Mouse (Mus musculus) cortical plate, adult 2 months (tissue): Measurements from ENCODE around the gene Ranbp3. TPM values are rescaled to one million over a fixed set of nuclear protein-coding genes. Genes with fewer than 3 reads are reported as not detected.

Experiments used
- H3K27ac ChIP-seq: fragments of 200-500 bp; 2 replicates; pipeline ENCODE4 v1.5.1; 2012; ENCODE audit warnings: low read length, control low read depth, inconsistent platforms; ENCODE audit not compliant: insufficient read depth
- H3K4me1 ChIP-seq: fragments of 200-500 bp; 2 replicates; pipeline ENCODE4 v1.6.1; 2011; ENCODE audit warnings: low read length; ENCODE audit not compliant: control insufficient read depth, insufficient read depth
- H3K4me3 ChIP-seq: fragments of 200-500 bp; 2 replicates; pipeline ENCODE4 v1.5.1; 2011; ENCODE audit warnings: mild to moderate bottlenecking, low read length, control low read depth; ENCODE audit not compliant: insufficient read depth
- CTCF ChIP-seq: fragments of 200-500 bp; IDR thresholded peaks from 2 replicates; pipeline ENCODE4 v1.5.1; 2011; ENCODE audit warnings: mild to moderate bottlenecking, control low read depth, low read length; ENCODE audit not compliant: insufficient read depth; ENCODE audit errors: extremely low read depth
- POLR2A ChIP-seq: fragments of 200-500 bp; IDR thresholded peaks from 2 replicates; pipeline ENCODE4 v1.6.1; 2011; ENCODE audit warnings: mild to moderate bottlenecking, low read length, control low read depth; ENCODE audit not compliant: insufficient read depth; ENCODE audit errors: extremely low read depth
- polyA plus RNA-seq: library from polyadenylated mRNA; depleted of rRNA; stranded (reverse); fragments of >200 nt; gene quantifications from 2 replicates; pipeline ENCODE4 v1.2.3, GENCODE M21; 2012

The Ranbp3 gene
- polyA plus RNA-seq, 1 experiment, result 104 TPM

- Histone ChIP-seq H3K4me3 (no peak overlapping the region), H3K27ac (no peak overlapping the region), H3K4me1 (no peaks in the 10 kb centered on the region)
- TF ChIP-seq POLR2A (no peak), CTCF (no peak)
Observed at GRCm38 (mm10) chr17:56647546-56647945, 25.5 kb upstream of the Ranbp3 start.

GRCm38 (mm10) chr17:56651801-56652200 is 21.3 kb upstream of the Ranbp3 start:
- H3K27ac ChIP-seq, result no peak overlapping the region
- H3K4me1 ChIP-seq, result no peaks in the 10 kb centered on the region
- TF ChIP-seq POLR2A, result no peak
- TF ChIP-seq CTCF, result no peak
- no peak overlapping the region for H3K4me3 ChIP-seq

GRCm38 (mm10) chr17:56654771-56655170 is 18.3 kb upstream of the Ranbp3 start:
- TF ChIP-seq CTCF (no peak), POLR2A (no peak)

GRCm38 (mm10) chr17:56655311-56655710 is 17.8 kb upstream of the Ranbp3 start:
- Histone ChIP-seq H3K4me1 (no peaks in the 10 kb centered on the region), H3K27ac (no peak overlapping the region), H3K4me3 (no peak overlapping the region)
- TF ChIP-seq CTCF (no peak), POLR2A (no peak)

More at GRCm38 (mm10) chr17:56654771-56655170, 18.3 kb upstream of the Ranbp3 start:
- Histone ChIP-seq H3K27ac (no peak overlapping the region), H3K4me3 (no peak overlapping the region), H3K4me1 (no peaks in the 10 kb centered on the region)

- H3K27ac ChIP-seq, result no peak overlapping the region
Observed at GRCm38 (mm10) chr17:56656171-56656570, 16.9 kb upstream of the Ranbp3 start.

GRCm38 (mm10) chr17:56663659-56664058 is 9.4 kb upstream of the Ranbp3 start:
- H3K4me1 ChIP-seq, result no peaks in the 10 kb centered on the region
- TF ChIP-seq CTCF (no peak), POLR2A (no peak)
- H3K27ac ChIP-seq, result no peak overlapping the region
- H3K4me3 ChIP-seq, result no peak overlapping the region

More at GRCm38 (mm10) chr17:56656171-56656570, 16.9 kb upstream of the Ranbp3 start:
- no peak overlapping the region for H3K4me3 ChIP-seq
- TF ChIP-seq POLR2A, result no peak
- TF ChIP-seq CTCF, result no peak
- H3K4me1 ChIP-seq, result no peaks in the 10 kb centered on the region

- Histone ChIP-seq H3K27ac (no peak overlapping the region), H3K4me3 (no peak overlapping the region), H3K4me1 (no peaks in the 10 kb centered on the region)
- no peak for TF ChIP-seq POLR2A
Observed at GRCm38 (mm10) chr17:56664333-56664732, 8.8 kb upstream of the Ranbp3 start.

- no peak for TF ChIP-seq CTCF
- TF ChIP-seq POLR2A, result no peak
- H3K27ac ChIP-seq, result no peak overlapping the region
- no peaks in the 10 kb centered on the region for H3K4me1 ChIP-seq
- H3K4me3 ChIP-seq, result no peak overlapping the region
Observed at GRCm38 (mm10) chr17:56666384-56666783, 6.7 kb upstream of the Ranbp3 start.

- Histone ChIP-seq H3K4me1 (0 out of 2 replicates have a peak, but pooled peaks cover 2% of the 10 kb centered on the region), H3K4me3 (no peak overlapping the region), H3K27ac (no peak overlapping the region)
- TF ChIP-seq CTCF (no peak), POLR2A (no peak)
Observed at GRCm38 (mm10) chr17:56667591-56667990, 5.5 kb upstream of the Ranbp3 start.

- peak; percentile 86 for TF ChIP-seq CTCF
- no peak for TF ChIP-seq POLR2A
- Histone ChIP-seq H3K27ac (no peak overlapping the region), H3K4me3 (peak overlapping the region; percentile 28), H3K4me1 (0 out of 2 replicates have a peak, but pooled peaks cover 3% of the 10 kb centered on the region)
Observed at GRCm38 (mm10) chr17:56668384-56669144, 4.5 kb upstream of the Ranbp3 start.
